Comparison of ENCODE assay signal across 8 mouse cellular contexts in genomic region chr3:158561987-158562360, GRCm38 (mm10). TPM values are rescaled to one million over a fixed set of nuclear protein-coding genes. Genes with fewer than 3 reads are reported as not detected.
DNase-seq lines count a peak whose midpoint lies in the region; ATAC-seq and TF ChIP-seq lines count a peak whose summit lies in the region.

Gene Lrrc7 (minus strand): TSS chr3:158562221.

- peak within 1 kb of the TSS; percentile 57 for H3K4me3 ChIP-seq in lung, embryonic 16.5 days (ENCODE audit: low read length)
- H3K4me3 ChIP-seq in midbrain, embryonic 12.5 days, result peak within 1 kb of the TSS; percentile 76
- peak within 1 kb of the TSS; percentile 28 for H3K4me3 ChIP-seq in testis, adult 2 months (ENCODE audit: control insufficient read depth, low read depth, low read length)

- no peaks in the 10 kb centered on the region for H3K9me3 ChIP-seq in lung, embryonic 16.5 days (ENCODE audit: control insufficient read depth, low read length)
- no peaks in the 10 kb centered on the region for H3K9me3 ChIP-seq in midbrain, embryonic 12.5 days

- no peaks in the 10 kb centered on the region for H3K36me3 ChIP-seq in lung, embryonic 16.5 days (ENCODE audit: control insufficient read depth, insufficient read depth, low read length)
- no peaks in the 10 kb centered on the region for H3K36me3 ChIP-seq in midbrain, embryonic 12.5 days
- H3K36me3 ChIP-seq in testis, adult 2 months (ENCODE audit: control insufficient read depth, insufficient read depth, low read length), result no peaks in the 10 kb centered on the region

- WGBS in lung, embryonic 16.5 days, result under 1% methylated on average over 28 of the region's 28 CpGs
- under 1% methylated on average over 28 of the region's 28 CpGs for WGBS in midbrain, embryonic 12.5 days

- H3K4me2 ChIP-seq in lung, embryonic 16.5 days (ENCODE audit: low read depth, low read length), result peak within 1 kb of the TSS; percentile 99
- H3K4me2 ChIP-seq in midbrain, embryonic 12.5 days (replicated peaks), result peak within 1 kb of the TSS; percentile 89

- ATAC-seq in lung, embryonic 16.5 days (ENCODE audit: low read depth), result peak; percentile 89
- ATAC-seq in midbrain, embryonic 12.5 days (ENCODE audit: low FRiP score, low read depth), result peak; percentile 91
- no peak for ATAC-seq in erythroid progenitor cell, adult 5-6 weeks (replicated peaks; ENCODE audit: low FRiP score, poor library complexity, severe bottlenecking)

- H3K27ac ChIP-seq in lung, embryonic 16.5 days (ENCODE audit: low read length), result no peak within 1 kb of the TSS
- peak within 1 kb of the TSS; percentile 77 for H3K27ac ChIP-seq in midbrain, embryonic 12.5 days (replicated peaks)
- no peak within 1 kb of the TSS for H3K27ac ChIP-seq in testis, adult 2 months (ENCODE audit: control insufficient read depth, insufficient read depth, low read depth, low read length)

- no peak for DNase-seq in lung, postnatal 10 days
- peak; percentile 65 to 68 for DNase-seq in cerebellum, postnatal 14 days
- peak; percentile 82 to 87 for DNase-seq in frontal cortex, postnatal 36 days (ENCODE audit: low spot score in 2 of 2)
- peak; percentile 81 to 89 for DNase-seq in layer of hippocampus, postnatal 10 days (ENCODE audit: low spot score in 2 of 2)

- H3K4me1 ChIP-seq in lung, embryonic 16.5 days (replicated peaks; ENCODE audit: control insufficient read depth, insufficient read depth, low read length), result peaks cover 6% of the 10 kb centered on the region
- H3K4me1 ChIP-seq in midbrain, embryonic 12.5 days, result no peaks in the 10 kb centered on the region; the same call in 1 of the 2 replicates
- H3K4me1 ChIP-seq in testis, adult 2 months (ENCODE audit: control insufficient read depth, insufficient read depth, low read length), result peaks cover 12% of the 10 kb centered on the region

- no peak for TF ChIP-seq CTCF in testis, adult 2 months (IDR thresholded peaks at IDR 0.05; ENCODE audit: control insufficient read depth, insufficient read depth, insufficient replicate concordance, low read depth, low read length)

- peak within 1 kb of the TSS; percentile 49 for H3K9ac ChIP-seq in lung, embryonic 16.5 days (ENCODE audit: low read length)
- H3K9ac ChIP-seq in midbrain, embryonic 12.5 days (replicated peaks), result peak within 1 kb of the TSS; percentile 82

- TF ChIP-seq POLR2A in testis, adult 2 months (IDR thresholded peaks at IDR 0.05; ENCODE audit: control insufficient read depth, low read depth, low read length), result no peak

- H3K27me3 ChIP-seq in lung, embryonic 16.5 days (ENCODE audit: control insufficient read depth, insufficient read depth, low read depth, low read length), result peaks cover 38% of the 10 kb centered on the region
- H3K27me3 ChIP-seq in midbrain, embryonic 12.5 days, result peaks cover 32% of the 10 kb centered on the region
- no peaks in the 10 kb centered on the region for H3K27me3 ChIP-seq in testis, adult 2 months (ENCODE audit: control insufficient read depth, insufficient read depth, low read length)

RNA-seq across cellular contexts. Expression of gene Lrrc7, which starts in this region (rescaled TPM):
- 0.09 and 0.20 TPM in 2 replicates for polyA plus RNA-seq in lung, embryonic 16.5 days (2015; fragmentation: Nextera tagmentation; extraction: Ambion mirVana)
- total RNA-seq in layer of hippocampus, postnatal 10 days (2021), result 100 to 1,000 TPM; 101 to 110 TPM
- 4.1 and 5.6 TPM in 2 replicates for polyA plus RNA-seq in midbrain, embryonic 12.5 days (2016; fragmentation: Nextera tagmentation; extraction: Ambion mirVana)
- polyA plus RNA-seq in testis, adult 2 months (2012; rRNA removed), result 0.02 and 0.05 TPM in 2 replicates
- not detected in 2 replicates for total RNA-seq in erythroid progenitor cell, adult 5-6 weeks (2015; ENCODE audit: low replicate concordance)
- not detected in 2 replicates for total RNA-seq in erythroid progenitor cell, adult 5-6 weeks (2017; ENCODE audit: low replicate concordance)

Comparison
In these comparisons a context has a peak if more than half of its experiments do, and no peak if none do; other contexts are left out.
1. RNA of gene Lrrc7 (total RNA-seq): 101 to 110 TPM in layer of hippocampus, postnatal 10 days; not detected in erythroid progenitor cell, adult 5-6 weeks; every median in the first group is over 100 times any median in the second.
2. Peak in ATAC-seq, H3K4me3 ChIP-seq, H3K9ac ChIP-seq and H3K4me2 ChIP-seq in lung, embryonic 16.5 days; RNA of the gene not detected or under 1 TPM.
3. Peak in every context shown above with its lines, with median percentiles within 50 percentile points of each other: H3K4me3 ChIP-seq.